Mouse (Mus musculus) urinary bladder, postnatal 36 days (tissue): ENCODE measurements around the gene Scfd1.

Source experiments
- DNase-seq, 2 experiments: peaks; one replicate each; pipeline ENCODE4 v3.0.0; 2022; ENCODE audit warnings: low spot score in 2 of 2, mixed read lengths in 1 of 2

Scfd1 gene

DNA sequence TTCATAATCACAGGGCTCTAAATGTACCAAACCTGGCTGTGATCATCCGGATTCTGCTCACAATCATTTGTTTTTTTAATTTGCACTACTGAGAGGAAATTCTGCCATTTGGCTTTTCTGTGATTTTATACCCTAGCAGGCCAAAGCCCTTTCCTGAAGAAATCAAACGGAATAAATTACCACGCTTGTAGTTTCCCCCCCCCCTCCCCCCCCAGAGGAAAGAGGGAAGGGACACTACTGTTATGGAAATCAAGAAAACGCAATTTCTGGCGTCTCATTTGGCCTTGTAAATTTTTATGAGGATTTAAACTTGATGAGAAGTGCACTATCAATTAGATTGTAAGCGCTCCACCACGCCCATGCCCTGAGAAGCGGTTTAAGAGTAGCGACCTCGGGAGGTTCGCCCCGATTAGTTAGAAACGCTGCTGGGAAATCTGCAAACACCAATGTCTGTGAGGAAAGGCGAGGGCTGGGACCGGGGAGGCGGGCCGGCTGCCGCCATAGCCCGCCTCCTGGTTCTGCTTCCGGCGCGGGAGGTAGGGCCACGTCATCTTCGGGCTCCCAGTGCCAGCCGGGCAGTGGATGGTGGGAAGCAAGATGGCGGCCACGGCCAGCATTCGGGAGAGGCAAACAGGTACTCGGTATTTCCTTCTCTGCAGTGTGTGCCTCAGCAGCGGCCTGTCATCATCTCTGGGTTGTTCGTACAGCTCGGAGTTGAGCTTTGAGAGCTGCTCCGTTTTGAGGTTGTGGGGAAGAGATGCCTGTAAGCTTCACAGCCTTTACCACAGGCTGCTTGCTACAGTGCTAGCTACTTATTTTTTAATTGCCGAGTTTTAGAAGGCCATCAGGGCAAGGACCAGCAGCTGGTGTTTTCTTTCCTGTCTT is at the start of gene Scfd1:
Gene Scfd1 (plus strand): TSS at position 508 of the 885 bp plus-strand sequence.
- DNase-seq: peak; percentile 89 to 92

- DNase-seq: no peak
Observed at GRCm38 (mm10) chr12:51337014-51337413, 40.3 kb upstream of the Scfd1 start.

DNA sequence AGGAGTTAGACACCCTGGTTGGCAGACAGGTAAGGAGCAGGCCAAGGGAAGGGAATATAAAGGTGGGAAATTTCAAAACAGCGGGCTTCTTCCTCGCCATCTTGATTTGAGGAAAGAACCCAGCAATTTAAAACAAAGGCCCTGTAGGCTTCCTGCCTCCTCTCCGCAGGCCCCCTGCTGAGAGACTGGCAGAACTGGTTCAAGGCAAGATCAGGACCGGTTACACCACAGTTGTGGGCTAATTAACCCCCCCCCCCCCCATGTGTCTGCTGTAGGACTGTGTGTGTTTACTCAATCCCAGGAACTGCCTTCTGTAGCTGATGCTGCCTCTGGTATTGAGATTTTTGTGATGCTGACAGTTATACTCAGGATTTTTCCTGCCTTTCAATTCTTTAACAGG is 31.2 kb upstream of the Scfd1 start:
- peak; percentile 30 to 45 for DNase-seq

GRCm38 (mm10) chr12:51347988-51348697 is 29.2 kb upstream of the Scfd1 start, which contains the start of gene G2e3:
G2e3 (plus strand) TSS chr12:51348061.
- DNase-seq: peak; percentile 78 to 88

- DNase-seq: no peak
Observed at GRCm38 (mm10) chr12:51348698-51348998, 28.7 kb upstream of the Scfd1 start.

GRCm38 (mm10) chr12:51355296-51355695 is 22.0 kb upstream of the Scfd1 start:
- no peak for DNase-seq

DNA sequence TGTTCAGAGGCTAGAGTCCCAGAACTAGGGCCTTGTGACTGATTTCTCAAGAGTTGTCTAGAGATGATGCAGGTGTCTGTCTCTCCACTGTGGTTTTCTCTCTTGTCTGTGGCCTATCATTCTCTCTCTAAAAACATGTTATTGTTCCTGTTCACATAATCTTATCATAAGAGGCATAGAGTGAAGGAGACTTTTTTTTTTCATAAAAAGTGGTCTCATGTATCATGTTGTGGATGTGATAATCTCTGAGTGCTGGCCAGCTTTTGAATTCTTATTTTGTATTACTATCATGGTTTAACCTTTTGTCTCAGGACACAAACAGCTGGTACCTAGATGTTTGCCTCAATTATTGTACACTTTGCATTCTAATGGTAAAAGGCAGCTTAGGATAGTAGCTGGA is 16.0 kb upstream of the Scfd1 start:
- DNase-seq: no peak

- no peak for DNase-seq
Observed at GRCm38 (mm10) chr12:51362898-51363297, 14.4 kb upstream of the Scfd1 start.

DNA sequence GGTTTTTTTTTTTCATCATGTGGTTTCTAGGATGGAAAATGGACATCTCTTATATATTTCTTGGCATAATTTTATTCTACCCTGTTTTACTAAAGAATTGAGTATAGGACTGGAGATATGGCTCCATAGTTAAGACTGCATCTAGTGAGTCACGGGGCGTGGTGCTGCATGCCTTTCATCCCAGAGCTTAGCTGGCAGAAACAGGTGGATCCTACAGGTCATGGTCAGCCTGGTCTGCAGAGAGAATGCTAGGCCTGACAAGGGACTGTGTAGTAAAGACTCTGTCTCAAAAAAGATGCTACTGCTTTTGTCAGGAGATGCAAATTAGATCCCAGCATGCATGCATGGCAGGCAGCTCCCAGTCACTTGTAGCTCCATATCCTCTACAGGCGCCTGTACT is 8.8 kb upstream of the Scfd1 start:
- no peak for DNase-seq

DNA sequence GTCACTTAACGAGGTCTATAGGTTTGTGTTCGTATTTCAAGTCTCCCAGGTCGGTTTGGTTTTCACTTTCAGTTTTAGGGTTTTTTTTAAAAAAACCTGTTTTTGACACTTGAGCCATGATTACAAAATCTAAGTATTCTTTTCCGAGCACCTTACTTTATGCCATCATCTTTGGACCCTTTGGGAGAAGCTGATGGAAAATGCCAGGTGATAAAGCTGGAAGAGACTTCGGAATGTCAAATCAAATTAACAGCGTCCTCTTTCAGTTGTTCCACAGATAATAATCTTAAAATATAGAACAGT is 529 bp downstream of the Scfd1 start:
- DNase-seq: no peak

- DNase-seq: no peak
Observed at GRCm38 (mm10) chr12:51399871-51400270, 22.6 kb downstream of the Scfd1 start.

GRCm38 (mm10) chr12:51402060-51402698 is 24.9 kb downstream of the Scfd1 start:
- DNase-seq: no peak

- no peak for DNase-seq
Observed at GRCm38 (mm10) chr12:51403987-51404586, 26.8 kb downstream of the Scfd1 start.

DNA sequence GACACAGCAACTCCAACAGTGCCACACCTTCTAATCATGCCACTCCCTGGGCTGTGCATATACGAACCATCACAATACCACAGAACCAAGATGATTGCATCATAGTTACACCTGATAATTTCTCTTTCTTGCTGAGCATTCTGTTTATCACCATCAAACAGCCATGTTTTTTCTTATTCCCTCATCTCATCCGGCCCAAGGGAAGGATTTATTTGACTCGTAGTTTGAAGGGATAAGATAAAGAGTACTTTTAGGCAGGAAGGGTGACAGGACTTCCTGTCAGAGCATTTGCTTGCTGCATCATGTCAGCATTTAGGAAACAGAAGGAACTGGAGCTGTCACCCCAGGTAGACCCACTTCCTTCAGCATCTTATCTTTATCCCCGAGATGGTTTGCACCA is 34.1 kb downstream of the Scfd1 start:
- no peak for DNase-seq

DNA sequence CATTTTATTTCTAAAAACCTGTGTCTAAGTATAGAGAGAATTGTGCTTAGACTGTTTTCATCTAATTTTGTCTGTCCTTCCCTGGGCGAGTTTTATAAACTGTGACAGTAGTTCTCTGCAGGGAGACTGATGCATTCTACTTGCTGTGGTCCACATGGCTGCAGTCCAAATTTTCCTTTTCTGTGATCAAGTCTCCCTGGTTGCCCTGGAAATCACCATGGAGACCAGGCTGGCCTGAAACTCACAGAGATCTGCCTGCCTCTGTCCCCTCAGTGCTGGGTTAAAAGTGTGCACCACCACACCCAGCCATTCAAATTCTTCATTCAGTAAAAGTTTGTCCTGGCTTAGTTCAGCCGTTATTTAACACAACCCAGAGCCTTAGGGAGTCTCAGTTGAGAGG is 60.2 kb downstream of the Scfd1 start:
- no peak for DNase-seq

DNA sequence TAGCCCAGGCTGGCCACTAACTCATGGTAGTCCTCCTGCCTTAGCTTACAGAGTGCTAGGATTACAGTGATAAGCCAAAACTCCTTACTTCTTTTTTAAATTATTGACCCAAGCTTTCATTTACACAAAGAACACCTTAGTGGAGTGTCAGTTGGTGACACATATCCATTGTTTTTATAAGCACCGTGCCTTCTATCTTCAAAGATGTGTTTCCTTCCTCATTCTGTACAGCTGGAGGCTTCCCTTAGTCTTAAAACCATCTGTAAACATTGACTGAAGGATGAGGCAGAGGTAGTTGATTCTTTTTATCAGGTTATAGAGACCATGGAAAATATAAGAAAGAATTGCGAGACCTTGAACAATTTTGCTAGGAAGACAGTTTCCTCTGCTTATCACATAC is 61.0 kb downstream of the Scfd1 start:
- DNase-seq: no peak

DNA sequence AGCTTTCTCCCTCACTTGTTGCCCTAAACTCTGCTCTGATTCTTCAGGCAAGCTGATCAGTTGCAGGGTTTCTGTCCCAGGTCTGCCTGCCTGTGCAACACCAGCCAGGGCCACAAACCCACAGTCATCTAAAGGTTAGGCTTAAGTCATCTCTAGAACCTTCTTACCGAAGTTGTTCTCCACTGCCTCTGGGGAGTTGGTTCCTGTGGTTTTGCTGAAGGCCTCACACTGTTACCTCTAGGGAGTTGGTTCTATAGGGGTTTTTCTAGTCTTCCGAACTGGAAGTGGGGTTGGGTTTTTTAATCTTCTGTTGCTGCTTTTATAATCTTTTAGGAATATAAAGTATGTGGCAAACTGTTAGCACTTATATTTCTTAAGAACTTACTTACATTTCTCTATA is 72.0 kb downstream of the Scfd1 start:
- no peak for DNase-seq

- DNase-seq: no peak
Observed at GRCm38 (mm10) chr12:51470881-51471280, 93.6 kb downstream of the Scfd1 start.

GRCm38 (mm10) chr12:51481246-51481645 is 103.9 kb downstream of the Scfd1 start:
- no peak for DNase-seq

DNA sequence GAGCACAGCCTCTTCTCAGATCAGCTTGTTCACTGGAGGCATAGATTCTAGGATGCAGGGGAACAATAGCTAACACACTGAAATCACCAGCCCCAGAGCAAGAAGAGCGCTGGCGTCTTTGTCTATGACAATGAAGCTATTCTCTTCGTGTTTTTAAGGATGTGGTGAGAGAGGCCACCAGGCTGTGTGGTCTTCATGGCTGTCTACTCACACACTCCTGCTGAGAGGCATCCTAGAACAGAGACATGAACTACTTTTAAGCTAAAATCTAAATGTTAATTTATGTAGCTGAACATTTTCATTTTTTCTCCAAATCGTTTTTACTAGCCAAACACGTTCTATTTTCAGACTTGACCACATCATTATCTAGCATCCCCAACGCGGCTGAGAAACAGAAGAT is 114.7 kb downstream of the Scfd1 start:
- no peak for DNase-seq

GRCm38 (mm10) chr12:51493476-51493875 is 116.2 kb downstream of the Scfd1 start:
- no peak for DNase-seq

DNA sequence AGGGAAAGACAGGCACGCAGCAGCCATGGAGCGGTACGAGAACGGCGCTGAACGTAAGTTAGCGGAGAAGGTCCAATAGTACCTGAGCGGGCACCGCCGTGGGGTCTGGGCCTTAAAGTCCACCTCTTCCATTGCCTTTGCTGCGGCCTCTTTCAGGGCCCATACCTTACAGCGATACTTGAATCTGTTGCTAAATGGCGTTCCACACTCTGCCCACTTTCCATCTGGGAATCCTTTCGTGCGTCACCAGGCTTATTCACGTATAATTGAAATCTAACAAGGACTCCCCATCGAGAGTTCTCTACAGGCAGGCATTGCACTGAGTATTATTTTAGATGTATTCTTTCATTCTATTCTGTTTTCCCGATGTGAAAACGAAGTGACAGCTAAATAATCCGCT is 117.3 kb downstream of the Scfd1 start:
- DNase-seq: no peak
